Mouse (Mus musculus): Measurements from ENCODE around the gene Ugt1a6b.
"Not testable (repeated sequence)": the region's sequence is repeated elsewhere in the genome, so short reads cannot be mapped to it uniquely, and the experiment has no call there.

Ugt1a6b gene

GRCm38 (mm10) chr1:88120550-88120949 lies 17.5 kb downstream of the Ugt1a6b start:
- DNase-seq (ENCODE audit: low read depth in 1 of 2, low spot score in 2 of 2): not testable (repeated sequence)

GRCm38 (mm10) chr1:88121521-88121920 lies 18.5 kb downstream of the Ugt1a6b start:
- not testable (repeated sequence) for DNase-seq (ENCODE audit: low read depth in 1 of 2, low spot score in 2 of 2)

- not testable (repeated sequence) for DNase-seq (ENCODE audit: low read depth in 1 of 2, low spot score in 2 of 2)
Observed at GRCm38 (mm10) chr1:88125827-88126360, 22.8 kb downstream of the Ugt1a6b start.

- not testable (repeated sequence) for DNase-seq (ENCODE audit: low read depth in 1 of 2, low spot score in 2 of 2)
Observed at GRCm38 (mm10) chr1:88129091-88129490, 26.0 kb downstream of the Ugt1a6b start.

- not testable (repeated sequence) for DNase-seq (ENCODE audit: low read depth in 1 of 2, low spot score in 2 of 2)
Observed at GRCm38 (mm10) chr1:88130223-88130622, 27.2 kb downstream of the Ugt1a6b start.

GRCm38 (mm10) chr1:88133908-88134456 lies 30.9 kb downstream of the Ugt1a6b start:
- no peak for DNase-seq (ENCODE audit: low read depth in 1 of 2, low spot score in 2 of 2)

- DNase-seq (ENCODE audit: low read depth in 1 of 2, low spot score in 2 of 2): peak; percentile 53 to 57
Observed at GRCm38 (mm10) chr1:88134457-88135011, 31.5 kb downstream of the Ugt1a6b start, which contains the start of gene Ugt1a6a. Gene Ugt1a6a (plus strand): TSS chr1:88134809.

- DNase-seq (ENCODE audit: low read depth in 1 of 2, low spot score in 2 of 2): not testable (repeated sequence)
Observed at GRCm38 (mm10) chr1:88135229-88135904, 32.3 kb downstream of the Ugt1a6b start.

GRCm38 (mm10) chr1:88136646-88137045 lies 33.6 kb downstream of the Ugt1a6b start:
- no peak for DNase-seq (ENCODE audit: low read depth in 1 of 2, low spot score in 2 of 2)

GRCm38 (mm10) chr1:88137264-88137663 lies 34.2 kb downstream of the Ugt1a6b start:
- no peak for DNase-seq (ENCODE audit: low read depth in 1 of 2, low spot score in 2 of 2)

GRCm38 (mm10) chr1:88138145-88138544 lies 35.1 kb downstream of the Ugt1a6b start:
- no peak for DNase-seq (ENCODE audit: low read depth in 1 of 2, low spot score in 2 of 2)

GRCm38 (mm10) chr1:88140492-88140891 lies 37.4 kb downstream of the Ugt1a6b start:
- DNase-seq (ENCODE audit: low read depth in 1 of 2, low spot score in 2 of 2): not testable (repeated sequence)

- not testable (repeated sequence) for DNase-seq (ENCODE audit: low read depth in 1 of 2, low spot score in 2 of 2)
Observed at GRCm38 (mm10) chr1:88143966-88144675, 41.1 kb downstream of the Ugt1a6b start.

- not testable (repeated sequence) for DNase-seq (ENCODE audit: low read depth in 1 of 2, low spot score in 2 of 2)
Observed at GRCm38 (mm10) chr1:88145278-88145677, 42.2 kb downstream of the Ugt1a6b start.

- not testable (repeated sequence) for DNase-seq (ENCODE audit: low read depth in 1 of 2, low spot score in 2 of 2)
Observed at GRCm38 (mm10) chr1:88150133-88150532, 47.1 kb downstream of the Ugt1a6b start.

GRCm38 (mm10) chr1:88158430-88158829 lies 55.4 kb downstream of the Ugt1a6b start:
- no peak for DNase-seq (ENCODE audit: low read depth in 1 of 2, low spot score in 2 of 2)

- DNase-seq (ENCODE audit: low read depth in 1 of 2, low spot score in 2 of 2): no peak
Observed at GRCm38 (mm10) chr1:88165711-88166110, 62.7 kb downstream of the Ugt1a6b start, which contains the start of gene Ugt1a5. Gene Ugt1a5 (plus strand): TSS chr1:88166012.

- not testable (repeated sequence) for DNase-seq (ENCODE audit: low read depth in 1 of 2, low spot score in 2 of 2)
Observed at GRCm38 (mm10) chr1:88172190-88172589, 69.1 kb downstream of the Ugt1a6b start.

GRCm38 (mm10) chr1:88179657-88180056 lies 76.6 kb downstream of the Ugt1a6b start:
- no peak for DNase-seq (ENCODE audit: low read depth in 1 of 2, low spot score in 2 of 2)

- DNase-seq (ENCODE audit: low read depth in 1 of 2, low spot score in 2 of 2): no peak
Observed at GRCm38 (mm10) chr1:88186325-88186935, 83.4 kb downstream of the Ugt1a6b start.

GRCm38 (mm10) chr1:88192136-88192535 lies 89.1 kb downstream of the Ugt1a6b start:
- DNase-seq (ENCODE audit: low read depth in 1 of 2, low spot score in 2 of 2): no peak
